Mouse (Mus musculus) myocyte (in vitro differentiated cells): ENCODE results near the gene Tas2r124. TPM values are rescaled to one million over a fixed set of nuclear protein-coding genes. Genes with fewer than 3 reads are reported as not detected.

Experiments
- H3K27me3 ChIP-seq: one replicate; pipeline ENCODE4 v1.6.1; 2011; ENCODE audit not compliant: control insufficient read depth, insufficient read depth, insufficient read length
- H3K36me3 ChIP-seq: one replicate; pipeline ENCODE4 v1.6.1; 2011; ENCODE audit not compliant: control insufficient read depth, insufficient read depth
- H3K4me2 ChIP-seq: one replicate; pipeline ENCODE4 v1.6.1; 2011; ENCODE audit warnings: low read depth, control low read depth
- H3K4me3 ChIP-seq: one replicate; pipeline ENCODE4 v1.5.1; 2011; ENCODE audit warnings: mild to moderate bottlenecking, control low read depth, moderate library complexity
- H3K79me2 ChIP-seq: one replicate; pipeline ENCODE4 v1.6.1; 2011; ENCODE audit not compliant: control insufficient read depth, insufficient read depth
- H3ac ChIP-seq: one replicate; pipeline ENCODE4 v1.6.1; 2011; ENCODE audit not compliant: control insufficient read depth, insufficient read length
- CEBPB ChIP-seq: IDR thresholded peaks from 2 replicates; pipeline ENCODE4 v1.6.1; 2011; ENCODE audit warnings: mild to moderate bottlenecking, moderate library complexity; ENCODE audit not compliant: poor library complexity, insufficient read depth, severe bottlenecking
- E2F4 ChIP-seq: IDR thresholded peaks from one replicate; pipeline ENCODE4 v1.6.1; 2011; ENCODE audit warnings: mild to moderate bottlenecking, control low read depth, moderate library complexity; ENCODE audit not compliant: insufficient read depth
- MAX ChIP-seq: IDR thresholded peaks from one replicate; pipeline ENCODE4 v1.6.1; 2011; ENCODE audit warnings: low read depth, mild to moderate bottlenecking, control low read depth
- MYOD1 ChIP-seq, 3 experiments: IDR thresholded peaks; one replicate each; pipeline ENCODE4 v1.6.1; 2011; ENCODE audit warnings: control low read depth in 2 of 3, low read depth in 2 of 3, mild to moderate bottlenecking in 2 of 3, moderate library complexity in 1 of 3; ENCODE audit not compliant: insufficient read length in 2 of 3, control insufficient read depth in 1 of 3
- MYOG ChIP-seq, 3 experiments: IDR thresholded peaks; one replicate each; pipeline ENCODE4 v1.6.1; 2011; ENCODE audit warnings: control low read depth in 2 of 3, low read depth in 2 of 3, mild to moderate bottlenecking in 2 of 3; ENCODE audit not compliant: insufficient read length in 2 of 3, control insufficient read depth in 1 of 3, insufficient read depth in 1 of 3
- POLR2A ChIP-seq: IDR thresholded peaks from one replicate; pipeline ENCODE4 v1.6.1; 2011; ENCODE audit warnings: low read depth, mild to moderate bottlenecking, control low read depth, moderate library complexity; ENCODE audit not compliant: insufficient read length
- POLR2AphosphoS2 ChIP-seq: IDR thresholded peaks from one replicate; pipeline ENCODE4 v1.6.1; 2011; ENCODE audit warnings: low read depth, control low read depth; ENCODE audit not compliant: insufficient read length
- REST ChIP-seq: IDR thresholded peaks from one replicate; pipeline ENCODE4 v1.6.1; 2011; ENCODE audit warnings: mild to moderate bottlenecking, control low read depth, moderate library complexity; ENCODE audit not compliant: insufficient read depth, insufficient read length
- SRF ChIP-seq: IDR thresholded peaks from one replicate; pipeline ENCODE4 v1.6.1; 2011; ENCODE audit warnings: low read depth; ENCODE audit not compliant: control insufficient read depth, insufficient read length
- TCF12 ChIP-seq: IDR thresholded peaks from one replicate; pipeline ENCODE4 v1.6.1; 2011; ENCODE audit warnings: mild to moderate bottlenecking, control low read depth; ENCODE audit not compliant: poor library complexity, insufficient read depth, severe bottlenecking
- TCF3 ChIP-seq: IDR thresholded peaks from one replicate; pipeline ENCODE4 v1.6.1; 2011; ENCODE audit warnings: low read depth, control low read depth; ENCODE audit not compliant: insufficient read length
- USF1 ChIP-seq: IDR thresholded peaks from one replicate; pipeline ENCODE4 v1.6.1; 2011; ENCODE audit warnings: low read depth, mild to moderate bottlenecking, control low read depth, moderate library complexity
- polyA plus RNA-seq: library from polyadenylated mRNA; unstranded; fragments of >200 nt; fragmentation: generic; extraction: Trizol; gene quantifications from one replicate; pipeline ENCODE4 v1.2.1, GENCODE M21; 2012; ENCODE audit warnings: missing spikeins

Gene Tas2r124
- polyA plus RNA-seq, 1 experiment, result not detected

- Histone ChIP-seq H3K27me3 (no peaks in the 10 kb centered on the region), H3ac (no peak within 1 kb of the TSS)
Measured at GRCm38 (mm10) chr6:132778062-132778461, 23.5 kb downstream of the Tas2r124 start, which contains the start of gene Tas2r136. Gene Tas2r136, minus strand, starts transcription at chr6:132778162.

GRCm38 (mm10) chr6:132795393-132795792 is 40.9 kb downstream of the Tas2r124 start:
- H3K4me2 ChIP-seq, result no peak overlapping the region
- no peak overlapping the region for H3ac ChIP-seq
- H3K36me3 ChIP-seq, result no peaks in the 10 kb centered on the region
- TF ChIP-seq MYOD1 (IDR thresholded peaks at IDR 0.05; ENCODE audit: control insufficient read depth in 1 of 3, insufficient read length in 2 of 3, low read depth in 2 of 3) (no peak), MYOG (IDR thresholded peaks at IDR 0.05; ENCODE audit: control insufficient read depth in 1 of 3, insufficient read depth in 1 of 3, insufficient read length in 2 of 3, low read depth in 2 of 3) (no peak)
- H3K27me3 ChIP-seq, result no peaks in the 10 kb centered on the region
- no peak overlapping the region for H3K4me3 ChIP-seq
- no peaks in the 10 kb centered on the region for H3K79me2 ChIP-seq

More at GRCm38 (mm10) chr6:132778062-132778461, 23.5 kb downstream of the Tas2r124 start, which contains the start of gene Tas2r136:
- Histone ChIP-seq H3K36me3 (no peaks in the 10 kb centered on the region), H3K4me3 (no peak within 1 kb of the TSS), H3K4me2 (no peak within 1 kb of the TSS), H3K79me2 (no peaks in the 10 kb centered on the region)
- TF ChIP-seq POLR2AphosphoS2 (no peak), REST (no peak), POLR2A (no peak), E2F4 (no peak), TCF3 (no peak), SRF (no peak), USF1 (no peak), TCF12 (no peak), MAX (no peak), CEBPB (no peak), MYOD1 (IDR thresholded peaks at IDR 0.05; ENCODE audit: control insufficient read depth in 1 of 3, insufficient read length in 2 of 3, low read depth in 2 of 3) (no peak), MYOG (IDR thresholded peaks at IDR 0.05; ENCODE audit: control insufficient read depth in 1 of 3, insufficient read depth in 1 of 3, insufficient read length in 2 of 3, low read depth in 2 of 3) (no peak)

GRCm38 (mm10) chr6:132802518-132802917 is 48.0 kb downstream of the Tas2r124 start, which contains the start of gene Tas2r117:
Gene Tas2r117, plus strand, starts transcription at chr6:132802818.
- Histone ChIP-seq H3K79me2 (no peaks in the 10 kb centered on the region), H3K4me3 (no peak within 1 kb of the TSS), H3K4me2 (no peak within 1 kb of the TSS), H3ac (no peak within 1 kb of the TSS), H3K27me3 (no peaks in the 10 kb centered on the region), H3K36me3 (no peaks in the 10 kb centered on the region)
- TF ChIP-seq SRF (no peak), CEBPB (no peak), REST (no peak), MAX (no peak), USF1 (no peak), POLR2AphosphoS2 (no peak), E2F4 (no peak), TCF3 (no peak), POLR2A (no peak), TCF12 (no peak), MYOG (IDR thresholded peaks at IDR 0.05; ENCODE audit: control insufficient read depth in 1 of 3, insufficient read depth in 1 of 3, insufficient read length in 2 of 3, low read depth in 2 of 3) (no peak), MYOD1 (IDR thresholded peaks at IDR 0.05; ENCODE audit: control insufficient read depth in 1 of 3, insufficient read length in 2 of 3, low read depth in 2 of 3) (no peak)

Other genes starting within 250 kb of the Tas2r124 start
- not detected for gene Prh1, start 184.9 kb upstream of the Tas2r124 start, polyA plus RNA-seq
- not detected for gene Prp2, start 158.8 kb upstream of the Tas2r124 start, polyA plus RNA-seq
- gene A630073D07Rik, start 103.2 kb upstream of the Tas2r124 start, polyA plus RNA-seq, result not detected
- gene Tas2r120, start 97.8 kb upstream of the Tas2r124 start, polyA plus RNA-seq, result not detected
- gene Tas2r121, start 53.7 kb upstream of the Tas2r124 start, polyA plus RNA-seq, result not detected
- not detected for gene Tas2r122, start 42.8 kb upstream of the Tas2r124 start, polyA plus RNA-seq
- gene Tas2r115, start 16.7 kb upstream of the Tas2r124 start, polyA plus RNA-seq, result not detected
- not detected for gene Tas2r102, start 7.4 kb downstream of the Tas2r124 start, polyA plus RNA-seq
- gene Tas2r136, start 23.4 kb downstream of the Tas2r124 start, polyA plus RNA-seq, result not detected
- gene Tas2r117, start 48.1 kb downstream of the Tas2r124 start, polyA plus RNA-seq, result not detected
- gene Tas2r123, start 92.4 kb downstream of the Tas2r124 start, polyA plus RNA-seq, result not detected
- not detected for gene Tas2r116, start 100.7 kb downstream of the Tas2r124 start, polyA plus RNA-seq
- not detected for gene Tas2r110, start 113.3 kb downstream of the Tas2r124 start, polyA plus RNA-seq
- not detected for gene Tas2r113, start 138.3 kb downstream of the Tas2r124 start, polyA plus RNA-seq
- not detected for gene Tas2r125, start 154.9 kb downstream of the Tas2r124 start, polyA plus RNA-seq
- gene Tas2r129, start 196.4 kb downstream of the Tas2r124 start, polyA plus RNA-seq, result not detected
- not detected for gene Tas2r131, start 203.2 kb downstream of the Tas2r124 start, polyA plus RNA-seq
- gene Tas2r109, start 226.2 kb downstream of the Tas2r124 start, polyA plus RNA-seq, result not detected